Mouse (Mus musculus): Measurements from ENCODE around the gene Kat7.

- TF ChIP-seq GATA1 (IDR thresholded peaks at IDR 0.05; ENCODE audit: borderline replicate concordance, low read length) (no peak), FLI1 (IDR thresholded peaks at IDR 0.05; ENCODE audit: low read length) (no peak)
Measured at GRCm38 (mm10) chr11:95279061-95279659, 30.9 kb downstream of the Kat7 start.

All from megakaryocyte, embryonic 14.5 days (primary cell).